Mouse (Mus musculus) heart, embryonic 13.5 days (tissue): ENCODE data around the gene Cd68. TPM values are rescaled to one million over a fixed set of nuclear protein-coding genes. Genes with fewer than 3 reads are reported as not detected.
"Not testable (repeated sequence)": the region's sequence is repeated elsewhere in the genome, so short reads cannot be mapped to it uniquely, and the experiment has no call there.

Experiments
- ATAC-seq: fragments of 200-750 bp; cut with Nextera tagmentation; 2 replicates; pipeline ENCODE4 v1.8.0; 2017; ENCODE audit warnings: moderate TSS enrichment; ENCODE audit not compliant: insufficient number of reproducible peaks, low FRiP score, low TSS enrichment; ENCODE audit errors: extremely low read depth
- H3K27ac ChIP-seq: fragments of 300-500 bp; sonication (generic); replicated peaks from 2 replicates; pipeline ENCODE4 v1.5.1; 2015; ENCODE audit warnings: moderate library complexity, mild to moderate bottlenecking, inconsistent platforms
- H3K27me3 ChIP-seq: fragments of 300-500 bp; sonication (generic); replicated peaks from 2 replicates; pipeline ENCODE4 v1.6.1; 2015; ENCODE audit warnings: mild to moderate bottlenecking, inconsistent platforms
- H3K36me3 ChIP-seq: fragments of 300-500 bp; sonication (generic); 2 replicates; pipeline ENCODE4 v1.6.1; 2015; ENCODE audit warnings: mild to moderate bottlenecking, inconsistent platforms
- H3K4me1 ChIP-seq: fragments of 300-500 bp; sonication (generic); 2 replicates; pipeline ENCODE4 v1.6.1; 2015; ENCODE audit warnings: inconsistent platforms
- H3K4me2 ChIP-seq: fragments of 300-500 bp; sonication (generic); 2 replicates; pipeline ENCODE4 v1.6.1; 2015; ENCODE audit warnings: inconsistent platforms, mild to moderate bottlenecking, moderate library complexity
- H3K4me3 ChIP-seq: fragments of 300-500 bp; sonication (generic); 2 replicates; pipeline ENCODE4 v1.5.1; 2015; ENCODE audit warnings: moderate library complexity, mild to moderate bottlenecking, inconsistent platforms
- H3K9ac ChIP-seq: fragments of 300-500 bp; sonication (generic); 2 replicates; pipeline ENCODE4 v1.6.1; 2015; ENCODE audit warnings: inconsistent platforms, mild to moderate bottlenecking, moderate library complexity
- H3K9me3 ChIP-seq: fragments of 300-500 bp; sonication (generic); 2 replicates; pipeline ENCODE4 v1.6.1; 2016; ENCODE audit warnings: inconsistent platforms
- WGBS: fragments of 180-500 bp; shearing (Covaris S2); methylation state at CpG from one replicate; pipeline ENCODE4 v1.1.7; 2015; ENCODE audit warnings: mixed read lengths; 5-methylcytosine and 5-hydroxymethylcytosine counted together
- polyA plus RNA-seq: library from polyadenylated mRNA; unstranded; fragments of >200 nt; fragmentation: Nextera tagmentation; extraction: Ambion mirVana; gene quantifications from 2 replicates; pipeline ENCODE4 v1.2.1, GENCODE M21; 2015

Gene Cd68
- polyA plus RNA-seq, 1 experiment from 2014 or later = 10.5 TPM

GRCm38 (mm10) chr11:69706775-69707479 is 41.0 kb upstream of the Cd68 start:
- no peaks in the 10 kb centered on the region for H3K9me3 ChIP-seq
- 47% methylated on average over 6 of the region's 6 CpGs for WGBS
- H3K27ac ChIP-seq = no peak overlapping the region
- no peaks in the 10 kb centered on the region for H3K27me3 ChIP-seq
- 0 out of 2 replicates have a peak, but pooled peaks cover 12% of the 10 kb centered on the region for H3K4me1 ChIP-seq
- H3K36me3 ChIP-seq = no peaks in the 10 kb centered on the region
- H3K9ac ChIP-seq = no peak overlapping the region
- H3K4me2 ChIP-seq = no peak overlapping the region
- no peak for ATAC-seq
- H3K4me3 ChIP-seq = no peak overlapping the region

DNA sequence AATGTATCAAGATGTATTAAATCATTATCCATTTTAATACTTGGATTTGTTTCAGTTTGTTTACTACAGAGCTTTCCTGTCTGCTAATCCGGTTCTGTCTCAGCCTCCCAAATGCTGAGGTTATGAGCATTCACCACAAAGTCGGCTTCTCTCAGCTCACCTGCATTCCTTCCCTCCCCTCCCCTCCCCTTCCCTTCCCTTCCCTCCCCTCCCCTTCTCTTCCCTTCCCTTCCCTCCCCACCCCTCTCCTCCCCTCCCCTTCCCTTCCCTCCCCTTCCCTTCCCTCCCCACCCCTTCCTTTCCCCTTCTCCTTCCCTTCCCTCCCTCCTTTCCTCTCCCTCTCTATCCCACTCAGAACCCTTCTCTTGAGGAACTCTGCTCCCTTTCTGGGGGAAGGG is 38.7 kb upstream of the Cd68 start:
- no peaks in the 10 kb centered on the region for H3K27me3 ChIP-seq
- WGBS = 26% methylated on average over 2 of the region's 2 CpGs
- no peaks in the 10 kb centered on the region for H3K36me3 ChIP-seq
- no peak overlapping the region for H3K9ac ChIP-seq
- H3K4me1 ChIP-seq = peaks cover 17% of the 10 kb centered on the region
- no peak overlapping the region for H3K27ac ChIP-seq
- no peak overlapping the region for H3K4me3 ChIP-seq
- no peaks in the 10 kb centered on the region for H3K9me3 ChIP-seq
- no peak for ATAC-seq
- no peak overlapping the region for H3K4me2 ChIP-seq

- Histone ChIP-seq H3K27ac (no peak overlapping the region), H3K9me3 (no peaks in the 10 kb centered on the region), H3K4me3 (no peak overlapping the region), H3K4me1 (peaks cover 18% of the 10 kb centered on the region), H3K36me3 (no peaks in the 10 kb centered on the region), H3K4me2 (no peak overlapping the region), H3K9ac (no peak overlapping the region), H3K27me3 (no peaks in the 10 kb centered on the region)
- WGBS = 57% methylated on average over 8 of the region's 8 CpGs
- ATAC-seq = no peak
Measured at GRCm38 (mm10) chr11:69703814-69704612, 38.1 kb upstream of the Cd68 start.

DNA sequence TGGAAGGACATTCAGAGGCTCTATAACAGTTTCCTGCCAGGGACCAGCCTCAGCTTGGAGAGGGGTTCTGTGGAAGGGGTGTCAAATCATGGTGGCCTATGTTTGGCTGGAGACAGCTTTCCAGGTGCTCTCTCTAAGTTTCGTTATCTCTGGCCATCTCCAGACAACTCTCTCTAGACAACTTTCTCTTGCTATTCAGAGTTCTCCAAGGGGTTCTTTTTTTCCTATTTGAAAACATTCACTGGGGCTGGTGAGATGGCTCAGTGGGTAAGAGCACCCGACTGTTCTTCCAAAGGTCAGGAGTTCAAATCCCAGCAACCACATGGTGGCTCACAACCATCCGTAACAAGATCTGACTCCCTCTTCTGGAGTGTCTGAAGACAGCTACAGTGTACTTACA is 37.4 kb upstream of the Cd68 start:
- ATAC-seq, H3K9me3 ChIP-seq, H3K27me3 ChIP-seq, H3K9ac ChIP-seq, H3K4me3 ChIP-seq, H3K27ac ChIP-seq, H3K36me3 ChIP-seq, H3K4me2 ChIP-seq: not testable (repeated sequence)
- H3K4me1 ChIP-seq = peaks cover 18% of the 10 kb centered on the region
- 78% methylated on average over 3 of the region's 3 CpGs for WGBS

DNA sequence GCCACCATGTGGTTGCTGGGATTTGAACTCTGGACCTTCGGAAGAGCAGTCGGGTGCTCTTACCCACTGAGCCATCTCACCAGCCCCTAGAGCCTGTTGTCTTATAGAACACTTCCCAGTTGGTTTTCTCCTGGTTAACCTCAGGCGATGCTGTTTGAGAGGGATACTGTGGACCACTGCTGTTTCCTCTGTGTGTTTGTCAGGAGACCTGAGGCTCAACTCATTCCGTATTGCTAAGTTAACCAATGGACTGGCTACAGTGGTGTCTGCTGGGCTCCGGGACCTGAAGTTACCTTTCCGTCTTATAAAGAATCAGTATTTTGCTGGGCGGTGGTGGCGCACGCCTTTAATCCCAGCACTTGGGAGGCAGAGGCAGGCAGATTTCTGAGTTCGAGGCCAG is 36.9 kb upstream of the Cd68 start:
- 90% methylated on average over 10 of the region's 10 CpGs for WGBS
- not testable (repeated sequence) for H3K27ac ChIP-seq, H3K27me3 ChIP-seq, ATAC-seq, H3K4me3 ChIP-seq, H3K36me3 ChIP-seq, H3K4me2 ChIP-seq, H3K9ac ChIP-seq, H3K9me3 ChIP-seq
- peaks cover 18% of the 10 kb centered on the region for H3K4me1 ChIP-seq

- no peak for ATAC-seq
- Histone ChIP-seq H3K36me3 (no peaks in the 10 kb centered on the region), H3K4me3 (no peak overlapping the region), H3K27ac (no peak overlapping the region; the same call in 1 of the 2 replicates), H3K4me2 (0 out of 2 replicates have a peak overlapping the region, but pooled peaks have one; percentile 8), H3K27me3 (no peaks in the 10 kb centered on the region), H3K9ac (0 out of 2 replicates have a peak overlapping the region, but pooled peaks have one; percentile 25), H3K4me1 (peaks cover 26% of the 10 kb centered on the region), H3K9me3 (no peaks in the 10 kb centered on the region)
- WGBS = 13% methylated on average over 1 of the region's 1 CpGs
Measured at GRCm38 (mm10) chr11:69699595-69699994, 33.6 kb upstream of the Cd68 start.

GRCm38 (mm10) chr11:69698574-69698973 is 32.6 kb upstream of the Cd68 start:
- Histone ChIP-seq H3K4me3 (no peak overlapping the region), H3K27me3 (no peaks in the 10 kb centered on the region), H3K9me3 (no peaks in the 10 kb centered on the region), H3K4me1 (peaks cover 28% of the 10 kb centered on the region), H3K9ac (no peak overlapping the region), H3K27ac (no peak overlapping the region), H3K36me3 (no peaks in the 10 kb centered on the region), H3K4me2 (no peak overlapping the region)
- whole genome bisulfite sequencing = 65% methylated on average over 5 of the region's 5 CpGs
- no peak for ATAC-seq

GRCm38 (mm10) chr11:69697396-69697795 is 31.4 kb upstream of the Cd68 start:
- 78% methylated on average over 3 of the region's 3 CpGs for WGBS
- no peak for ATAC-seq

GRCm38 (mm10) chr11:69695361-69696181 is 29.6 kb upstream of the Cd68 start, which contains the start of the genes Tnfsf12 and Tnfsfm13:
Gene Tnfsf12, minus strand, starts transcription at chr11:69695849.
Gene Tnfsfm13, minus strand, starts transcription at chr11:69696098.
- H3K9ac ChIP-seq = peak within 1 kb of the TSS; percentile 91
- H3K36me3 ChIP-seq = no peaks in the 10 kb centered on the region
- ATAC-seq = peak; percentile 75
- 4% methylated on average over 38 of the region's 41 CpGs for WGBS
- peaks cover 32% of the 10 kb centered on the region for H3K4me1 ChIP-seq
- H3K27ac ChIP-seq = peak within 1 kb of the TSS; percentile 72
- peak within 1 kb of the TSS; percentile 67 for H3K4me3 ChIP-seq
- H3K9me3 ChIP-seq = no peaks in the 10 kb centered on the region
- H3K4me2 ChIP-seq = peak within 1 kb of the TSS; percentile 89
- no peaks in the 10 kb centered on the region for H3K27me3 ChIP-seq

More at GRCm38 (mm10) chr11:69697396-69697795, 31.4 kb upstream of the Cd68 start:
- Histone ChIP-seq H3K27ac (no peak overlapping the region), H3K27me3 (no peaks in the 10 kb centered on the region), H3K36me3 (no peaks in the 10 kb centered on the region), H3K9me3 (no peaks in the 10 kb centered on the region), H3K4me1 (peaks cover 32% of the 10 kb centered on the region), H3K9ac (no peak overlapping the region), H3K4me2 (no peak overlapping the region), H3K4me3 (no peak overlapping the region)

DNA sequence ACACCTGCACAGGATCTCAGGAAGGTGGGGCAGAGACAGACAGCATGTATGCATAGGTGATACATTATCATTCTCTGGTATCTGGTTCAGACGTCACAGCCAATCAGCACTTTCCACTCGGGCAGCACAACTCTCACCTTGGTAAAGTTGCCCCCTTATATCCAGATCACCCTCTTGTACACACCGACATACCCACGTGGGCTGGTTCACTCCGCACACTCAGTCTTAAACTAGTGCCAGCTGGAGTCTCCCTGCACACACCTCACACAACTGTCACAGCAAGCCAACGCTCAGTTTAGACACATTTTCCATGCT is 29.1 kb upstream of the Cd68 start:
- WGBS = 28% methylated on average over 6 of the region's 6 CpGs
- H3K36me3 ChIP-seq = no peaks in the 10 kb centered on the region
- H3K9me3 ChIP-seq = no peaks in the 10 kb centered on the region
- peaks cover 28% of the 10 kb centered on the region for H3K4me1 ChIP-seq
- peak overlapping the region; percentile 67 for H3K4me3 ChIP-seq
- H3K9ac ChIP-seq = peak overlapping the region; percentile 91
- H3K4me2 ChIP-seq = peak overlapping the region; percentile 89
- no peak for ATAC-seq
- H3K27ac ChIP-seq = peak overlapping the region; percentile 72
- no peaks in the 10 kb centered on the region for H3K27me3 ChIP-seq

DNA sequence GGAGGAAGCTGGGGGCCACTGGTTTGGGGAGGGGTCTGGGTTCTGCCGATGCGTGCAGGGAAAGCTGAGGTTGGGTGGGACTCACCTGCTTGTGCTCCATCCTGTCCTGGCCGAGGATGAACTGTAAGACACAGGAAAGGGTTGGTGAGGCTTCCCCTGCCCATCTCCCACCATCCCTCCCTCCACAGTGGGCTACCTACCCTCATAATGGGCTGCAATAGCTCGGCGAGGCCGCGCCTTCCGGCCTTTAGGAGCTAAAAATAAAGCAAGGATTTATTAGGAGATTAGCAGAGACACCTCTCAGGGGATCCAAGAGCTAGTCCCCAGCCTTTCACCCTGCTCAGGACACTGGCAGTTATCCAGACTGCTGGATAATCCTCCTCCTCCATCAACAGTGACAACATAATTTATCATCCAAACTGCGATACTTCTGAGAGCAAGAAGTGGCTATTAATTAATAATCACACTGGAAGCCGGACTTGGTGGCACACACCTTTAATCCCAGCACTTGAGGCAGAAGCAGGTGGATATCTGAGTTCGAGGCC is 27.5 kb upstream of the Cd68 start:
- H3K9me3 ChIP-seq = no peaks in the 10 kb centered on the region
- ATAC-seq = no peak
- H3K36me3 ChIP-seq = no peaks in the 10 kb centered on the region
- peak overlapping the region; percentile 12; the same call in 1 of the 2 replicates for H3K9ac ChIP-seq
- WGBS = 49% methylated on average over 11 of the region's 11 CpGs
- H3K4me3 ChIP-seq = no peak overlapping the region
- no peak overlapping the region for H3K4me2 ChIP-seq
- peaks cover 19% of the 10 kb centered on the region for H3K4me1 ChIP-seq
- no peak overlapping the region for H3K27ac ChIP-seq
- no peaks in the 10 kb centered on the region for H3K27me3 ChIP-seq
